Comparison of ENCODE assay signal across 7 mouse cellular contexts in genomic region chr19:58829575-58829974, GRCm38 (mm10).
DNase-seq lines count a peak whose midpoint lies in the region.

No protein-coding gene starts in this region.

- peak; percentile 23 for DNase-seq in ovary, postnatal 36 days (ENCODE audit: low spot score)
- DNase-seq in ovary, adult 18-20 months (ENCODE audit: low spot score): no peak
- peak; percentile 57 to 70 for DNase-seq in frontal cortex, postnatal 14 days (ENCODE audit: low spot score in 2 of 2)
- peak; percentile 69 to 84 for DNase-seq in left cerebral cortex, adult 9 months (ENCODE audit: low spot score in 2 of 2)
- DNase-seq in urinary bladder, postnatal 14 days (ENCODE audit: low spot score): no peak
- DNase-seq in MN1 (ENCODE audit: low spot score): no peak
- no peak for DNase-seq in embryo, embryonic 11 days

Comparison
In these comparisons a context has a peak if more than half of its experiments do, and no peak if none do; other contexts are left out.
1. DNase-seq: peak in ovary, postnatal 36 days (single experiment), frontal cortex, postnatal 14 days (2 of 2) and left cerebral cortex, adult 9 months (2 of 2); none in ovary, adult 18-20 months (single experiment), urinary bladder, postnatal 14 days (single experiment), MN1 (single experiment) and embryo, embryonic 11 days (single experiment).